ENCODE assay signal across 15 mouse cellular contexts in the genomic region with DNA sequence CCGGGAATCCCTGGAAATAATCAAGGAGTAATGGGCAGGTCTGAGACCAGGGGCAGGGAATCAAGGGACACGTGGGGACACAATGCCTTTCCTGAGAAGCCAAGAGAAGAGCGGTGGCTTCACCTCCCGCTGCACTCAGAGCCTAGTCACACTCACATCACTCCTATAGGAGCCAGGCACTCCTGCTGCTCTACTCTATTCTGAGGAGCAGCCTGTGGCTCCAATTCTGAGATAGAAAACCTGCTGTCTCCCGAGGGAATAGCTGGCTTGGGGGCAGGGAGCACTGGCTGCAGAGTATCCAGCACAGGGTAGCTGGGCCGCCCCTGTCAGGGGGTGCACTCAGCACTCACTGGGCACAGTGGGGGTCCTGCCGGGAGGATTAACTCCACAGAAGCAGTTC. TPM values are rescaled to one million over a fixed set of nuclear protein-coding genes. Genes with fewer than 3 reads are reported as not detected.
DNase-seq lines count a peak whose midpoint lies in the region; ATAC-seq lines count a peak whose summit lies in the region.
"Had no signal": no experiment of that assay in that cellular context is flagged by ENCODE, and none has a peak within 500 bp of the region (broad histone marks: within the 10 kb centered on the region; RNA-seq: fewer than 3 reads in every experiment).

No protein-coding gene starts in this region.

- 0 out of 2 replicates have a peak overlapping the region, but pooled peaks have one; percentile 2 for H3K4me2 ChIP-seq in forebrain, embryonic 14.5 days (ENCODE audit: low read length)
- H3K4me2 ChIP-seq in forebrain, embryonic 15.5 days (replicated peaks): no peak overlapping the region
- H3K4me2 ChIP-seq in limb, embryonic 12.5 days: no peak overlapping the region
- H3K4me2 ChIP-seq in midbrain, embryonic 15.5 days: peak overlapping the region; percentile 29
- H3K4me2 ChIP-seq: lung, embryonic 14.5 days had no signal

- peak; percentile 25 for DNase-seq in adrenal gland, adult 2 months
- DNase-seq in adrenal gland, adult 18-20 months (ENCODE audit: low spot score in 2 of 2): no peak
- no peak for DNase-seq in forebrain, embryonic 14.5 days (ENCODE audit: low spot score)
- no peak for DNase-seq in limb, embryonic 10.5 days (ENCODE audit: low spot score)
- DNase-seq in retina, postnatal 1 day: no peak
- DNase-seq: adrenal gland, postnatal 36 days; gastrocnemius, postnatal 36 days; kidney, adult 11 months; kidney, postnatal 10 days; layer of hippocampus, adult 9-11 months; lung, embryonic 14.5 days; right cerebral cortex, postnatal 4 days had no signal

- no peaks in the 10 kb centered on the region for H3K9me3 ChIP-seq in forebrain, embryonic 14.5 days (replicated peaks; ENCODE audit: control insufficient read depth, low read length)
- no peaks in the 10 kb centered on the region for H3K9me3 ChIP-seq in forebrain, embryonic 15.5 days
- no peaks in the 10 kb centered on the region for H3K9me3 ChIP-seq in limb, embryonic 12.5 days
- H3K9me3 ChIP-seq in limb, embryonic 10.5 days (replicated peaks): no peaks in the 10 kb centered on the region
- H3K9me3 ChIP-seq in midbrain, embryonic 15.5 days: no peaks in the 10 kb centered on the region

- no peak overlapping the region for H3K4me3 ChIP-seq in forebrain, embryonic 14.5 days (ENCODE audit: low read depth, low read length)
- no peak overlapping the region for H3K4me3 ChIP-seq in forebrain, embryonic 15.5 days
- H3K4me3 ChIP-seq in limb, embryonic 12.5 days (replicated peaks): no peak overlapping the region
- no peak overlapping the region for H3K4me3 ChIP-seq in limb, embryonic 10.5 days
- 0 out of 2 replicates have a peak overlapping the region, but pooled peaks have one; percentile 1 for H3K4me3 ChIP-seq in midbrain, embryonic 15.5 days

- 24% methylated on average over 7 of the region's 7 CpGs for WGBS in forebrain, embryonic 14.5 days
- 31% methylated on average over 7 of the region's 7 CpGs for WGBS in forebrain, embryonic 15.5 days
- 56% methylated on average over 7 of the region's 7 CpGs for WGBS in limb, embryonic 12.5 days
- 58% methylated on average over 7 of the region's 7 CpGs for WGBS in limb, embryonic 10.5 days
- WGBS in midbrain, embryonic 15.5 days: 26% methylated on average over 7 of the region's 7 CpGs

- H3K36me3 ChIP-seq in forebrain, embryonic 14.5 days (ENCODE audit: control insufficient read depth, insufficient read depth, low read length): peaks cover 42% of the 10 kb centered on the region
- peaks cover 11% of the 10 kb centered on the region; the same call in 1 of the 2 replicates for H3K36me3 ChIP-seq in forebrain, embryonic 15.5 days
- peaks cover 54% of the 10 kb centered on the region for H3K36me3 ChIP-seq in limb, embryonic 12.5 days
- H3K36me3 ChIP-seq in limb, embryonic 10.5 days: peaks cover 72% of the 10 kb centered on the region
- peaks cover 4% of the 10 kb centered on the region; the same call in 1 of the 2 replicates for H3K36me3 ChIP-seq in midbrain, embryonic 15.5 days (replicated peaks)

- peaks cover 53% of the 10 kb centered on the region for H3K4me1 ChIP-seq in forebrain, embryonic 14.5 days (ENCODE audit: control insufficient read depth, insufficient read depth, low read length)
- H3K4me1 ChIP-seq in forebrain, embryonic 15.5 days: peaks cover 83% of the 10 kb centered on the region
- peaks cover 70% of the 10 kb centered on the region for H3K4me1 ChIP-seq in limb, embryonic 12.5 days (replicated peaks)
- H3K4me1 ChIP-seq in limb, embryonic 10.5 days: peaks cover 59% of the 10 kb centered on the region
- H3K4me1 ChIP-seq in midbrain, embryonic 15.5 days: peaks cover 98% of the 10 kb centered on the region

- H3K27me3 ChIP-seq in forebrain, embryonic 14.5 days (replicated peaks; ENCODE audit: control insufficient read depth, insufficient read depth, low read length): no peaks in the 10 kb centered on the region
- no peaks in the 10 kb centered on the region for H3K27me3 ChIP-seq in forebrain, embryonic 15.5 days
- no peaks in the 10 kb centered on the region for H3K27me3 ChIP-seq in limb, embryonic 12.5 days
- H3K27me3 ChIP-seq in limb, embryonic 10.5 days (ENCODE audit: low read depth, poor library complexity, severe bottlenecking): no peaks in the 10 kb centered on the region
- no peaks in the 10 kb centered on the region for H3K27me3 ChIP-seq in midbrain, embryonic 15.5 days (replicated peaks)

- no peak overlapping the region for H3K27ac ChIP-seq in forebrain, embryonic 14.5 days (ENCODE audit: low read depth, low read length)
- H3K27ac ChIP-seq in forebrain, embryonic 15.5 days (replicated peaks): no peak overlapping the region
- 0 out of 2 replicates have a peak overlapping the region, but pooled peaks have one; percentile 0 for H3K27ac ChIP-seq in limb, embryonic 12.5 days
- no peak overlapping the region for H3K27ac ChIP-seq in limb, embryonic 10.5 days
- H3K27ac ChIP-seq in midbrain, embryonic 15.5 days: no peak overlapping the region

- ATAC-seq in forebrain, embryonic 14.5 days: no peak
- ATAC-seq in forebrain, embryonic 15.5 days (replicated peaks): no peak
- no peak for ATAC-seq in limb, embryonic 12.5 days (ENCODE audit: insufficient number of reproducible peaks, insufficient read depth, low FRiP score, low TSS enrichment, low read depth)
- ATAC-seq in midbrain, embryonic 15.5 days (replicated peaks): no peak

- H3K9ac ChIP-seq in forebrain, embryonic 14.5 days (ENCODE audit: low read length): 0 out of 2 replicates have a peak overlapping the region, but pooled peaks have one; percentile 25
- no peak overlapping the region for H3K9ac ChIP-seq in forebrain, embryonic 15.5 days (replicated peaks)
- peak overlapping the region; percentile 34; the same call in 1 of the 2 replicates for H3K9ac ChIP-seq in limb, embryonic 12.5 days (replicated peaks)
- H3K9ac ChIP-seq in midbrain, embryonic 15.5 days: 0 out of 2 replicates have a peak overlapping the region, but pooled peaks have one; percentile 12
- H3K9ac ChIP-seq: lung, embryonic 14.5 days had no signal

RNA-seq across cellular contexts. Expression of a gene that starts 6.8 kb away (rescaled TPM):
- total RNA-seq in adrenal gland, adult 2 months (2021): 100 to 1,000 TPM in 1 of 2 experiments, 10 to 100 TPM in 1; 56.1 to 127 TPM
- 71.8 and 101 TPM in 2 replicates for polyA plus RNA-seq in adrenal gland, adult 2 months (2012; rRNA removed)
- total RNA-seq in adrenal gland, adult 18-20 months (2021): 10 to 100 TPM; 41.0 to 84.6 TPM
- 26.8 and 31.9 TPM in 2 replicates for polyA plus RNA-seq in forebrain, embryonic 14.5 days (2014; fragmentation: Nextera tagmentation; extraction: Ambion mirVana)
- 39.5 and 45.7 TPM in 2 replicates for polyA plus RNA-seq in forebrain, embryonic 15.5 days (2015; fragmentation: Nextera tagmentation; extraction: Ambion mirVana)
- polyA plus RNA-seq in limb, embryonic 12.5 days (2016; fragmentation: Nextera tagmentation; extraction: Ambion mirVana): 31.5 and 33.4 TPM in 2 replicates
- 28.6 and 29.5 TPM in 2 replicates for polyA plus RNA-seq in limb, embryonic 10.5 days (2016; fragmentation: Nextera tagmentation; extraction: Ambion mirVana)
- polyA plus RNA-seq in midbrain, embryonic 15.5 days (2015; fragmentation: Nextera tagmentation; extraction: Ambion mirVana): 85.3 and 88.3 TPM in 2 replicates

Comparison
In these comparisons a context has a peak if more than half of its experiments do, and no peak if none do; other contexts are left out.
1. H3K4me2 ChIP-seq: peak in forebrain, embryonic 14.5 days (single experiment) and midbrain, embryonic 15.5 days (single experiment); none in forebrain, embryonic 15.5 days (single experiment) and limb, embryonic 12.5 days (single experiment).